25 mouse cellular contexts compared by ENCODE assay signal in genomic region chr8:35917573-35917972, GRCm38 (mm10).
"Had no signal": no experiment of that assay in that cellular context is flagged by ENCODE, and none has a peak within 500 bp of the region (broad histone marks: within the 10 kb centered on the region; RNA-seq: fewer than 3 reads in every experiment).

No protein-coding gene starts in this region.

- H3K27me3 ChIP-seq: heart, embryonic 13.5 days; heart, embryonic 15.5 days; hindbrain, embryonic 13.5 days; hindbrain, embryonic 15.5 days; kidney, embryonic 15.5 days; limb, embryonic 13.5 days; limb, embryonic 15.5 days had no signal

- H3K9me3 ChIP-seq: heart, embryonic 13.5 days; heart, embryonic 15.5 days; hindbrain, embryonic 13.5 days; hindbrain, embryonic 15.5 days; kidney, embryonic 15.5 days; limb, embryonic 13.5 days; limb, embryonic 15.5 days had no signal

- DNase-seq: gastrocnemius, postnatal 14 days; gastrocnemius, postnatal 36 days; heart, adult 11 months; heart, adult 2 months; heart, postnatal 14 days; heart, postnatal 36 days; kidney, adult 11 months; kidney, adult 2 months; kidney, adult 9 months; kidney, postnatal 14 days; kidney, postnatal 36 days; layer of hippocampus, adult 9-11 months; layer of hippocampus, postnatal 36 days; left cerebral cortex, postnatal 4 days had no signal

- H3K4me3 ChIP-seq: heart, adult 2 months; heart, embryonic 13.5 days; heart, embryonic 15.5 days; hindbrain, embryonic 13.5 days; hindbrain, embryonic 15.5 days; kidney, embryonic 15.5 days; limb, embryonic 13.5 days; limb, embryonic 15.5 days had no signal

- H3K4me2 ChIP-seq: heart, embryonic 11.5 days; heart, embryonic 13.5 days; heart, embryonic 15.5 days; hindbrain, embryonic 13.5 days; hindbrain, embryonic 15.5 days; kidney, embryonic 15.5 days; limb, embryonic 13.5 days; limb, embryonic 15.5 days had no signal

- ATAC-seq: hindbrain, postnatal 0 days; intestine, embryonic 16.5 days had no signal

- H3K4me1 ChIP-seq: limb, embryonic 15.5 days had no signal

- H3K9ac ChIP-seq: heart, embryonic 13.5 days; heart, embryonic 15.5 days; hindbrain, embryonic 13.5 days; hindbrain, embryonic 15.5 days; kidney, embryonic 15.5 days; limb, embryonic 13.5 days; limb, embryonic 15.5 days had no signal

- H3K27ac ChIP-seq: heart, embryonic 13.5 days; heart, embryonic 15.5 days; hindbrain, embryonic 13.5 days; hindbrain, embryonic 15.5 days; hindbrain, postnatal 0 days; kidney, embryonic 15.5 days; kidney, postnatal 0 days; limb, embryonic 13.5 days; limb, embryonic 15.5 days had no signal

- H3K36me3 ChIP-seq: heart, embryonic 13.5 days; heart, embryonic 15.5 days; hindbrain, embryonic 13.5 days; hindbrain, embryonic 15.5 days; kidney, embryonic 15.5 days; limb, embryonic 13.5 days; limb, embryonic 15.5 days had no signal
